Mouse (Mus musculus): ENCODE data around the gene Myl7. TPM values are rescaled to one million over a fixed set of nuclear protein-coding genes. Genes with fewer than 3 reads are reported as not detected.

Myl7 gene
- polyA plus RNA-seq, 1 experiment from 2014 or later = not detected

DNA sequence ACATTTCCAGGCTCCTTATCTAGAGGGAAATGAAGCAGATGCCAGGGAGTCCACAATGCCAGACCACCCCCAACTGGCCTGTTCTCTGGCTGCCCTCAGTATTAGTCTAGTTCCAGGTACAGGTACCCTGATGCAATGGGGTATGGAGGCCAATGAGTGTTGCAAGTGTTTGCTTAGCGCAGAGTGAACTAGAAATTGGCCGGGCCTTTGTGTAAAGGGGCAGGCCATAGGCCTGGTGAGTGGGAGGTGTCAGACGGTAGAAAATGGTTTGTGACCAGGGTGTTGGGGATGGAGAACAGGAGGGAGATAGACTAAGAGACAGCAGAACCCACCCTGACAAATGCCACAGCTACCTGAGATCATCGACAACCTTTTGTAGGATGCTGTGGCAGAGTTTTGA, 21.0 kb upstream of the Myl7 start:
- Histone ChIP-seq H3K4me2 (replicated peaks) (no peak overlapping the region), H3K9ac (no peak overlapping the region), H3K9me3 (ENCODE audit: control insufficient read depth, low read length) (no peaks in the 10 kb centered on the region), H3K4me1 (replicated peaks; ENCODE audit: control insufficient read depth, insufficient read depth, low read length) (no peaks in the 10 kb centered on the region), H3K36me3 (replicated peaks; ENCODE audit: control insufficient read depth, insufficient read depth) (no peaks in the 10 kb centered on the region), H3K27ac (no peak overlapping the region), H3K4me3 (replicated peaks; ENCODE audit: low read length) (no peak overlapping the region), H3K27me3 (ENCODE audit: control insufficient read depth, insufficient read depth, low read length) (no peaks in the 10 kb centered on the region)
- WGBS = 95% methylated on average over 4 of the region's 4 CpGs
- no peak for DNase-seq (ENCODE audit: low spot score)
- ATAC-seq (ENCODE audit: low FRiP score) = no peak

DNA sequence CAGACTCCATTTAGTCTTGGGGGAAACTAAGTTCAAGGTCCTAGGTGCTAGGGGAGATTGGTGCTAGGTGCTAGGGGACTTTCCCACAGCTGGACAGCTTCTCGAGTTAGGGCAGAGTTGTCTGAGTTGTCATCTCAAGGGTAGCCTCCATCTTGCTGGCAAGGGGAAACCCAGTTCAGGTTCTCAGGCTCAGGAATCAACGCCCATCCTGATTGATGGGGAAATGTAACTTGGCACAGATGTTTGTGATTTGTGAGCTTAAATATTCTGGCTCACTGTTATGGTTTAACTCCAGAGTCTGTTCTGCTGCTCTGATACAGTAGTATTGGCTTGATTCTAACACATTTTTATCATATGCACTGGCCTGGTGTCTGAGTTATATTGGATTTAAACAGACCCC, 19.5 kb upstream of the Myl7 start:
- H3K27ac ChIP-seq = no peak overlapping the region
- no peaks in the 10 kb centered on the region for H3K36me3 ChIP-seq (replicated peaks; ENCODE audit: control insufficient read depth, insufficient read depth)
- H3K9ac ChIP-seq = no peak overlapping the region
- no peak for DNase-seq (ENCODE audit: low spot score)
- H3K4me3 ChIP-seq (replicated peaks; ENCODE audit: low read length) = no peak overlapping the region
- 89% methylated on average over 2 of the region's 2 CpGs for WGBS
- no peaks in the 10 kb centered on the region for H3K27me3 ChIP-seq (ENCODE audit: control insufficient read depth, insufficient read depth, low read length)
- no peaks in the 10 kb centered on the region for H3K9me3 ChIP-seq (ENCODE audit: control insufficient read depth, low read length)
- no peaks in the 10 kb centered on the region for H3K4me1 ChIP-seq (replicated peaks; ENCODE audit: control insufficient read depth, insufficient read depth, low read length)
- no peak for ATAC-seq (ENCODE audit: low FRiP score)
- H3K4me2 ChIP-seq (replicated peaks) = no peak overlapping the region

DNA sequence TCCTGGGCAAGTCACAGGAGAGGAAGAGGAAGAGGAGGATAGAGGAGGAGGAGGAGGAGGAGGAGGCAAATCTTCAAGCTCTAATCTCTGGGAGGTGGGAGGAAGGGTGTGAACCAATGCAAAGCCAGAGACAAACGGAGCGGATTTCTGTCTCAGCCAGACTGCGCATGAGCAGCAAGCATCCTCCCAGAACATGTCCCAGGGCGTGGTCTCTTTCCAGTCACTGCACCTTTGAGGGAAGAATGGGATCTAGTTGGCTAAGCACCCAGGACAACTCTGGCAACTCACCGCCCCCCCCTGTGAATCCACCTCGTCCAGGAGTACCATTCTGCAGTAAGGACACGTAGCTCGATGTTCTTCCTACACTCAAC, 17.6 kb upstream of the Myl7 start:
- no peak overlapping the region for H3K4me2 ChIP-seq (replicated peaks)
- DNase-seq (ENCODE audit: low spot score) = no peak
- H3K36me3 ChIP-seq (replicated peaks; ENCODE audit: control insufficient read depth, insufficient read depth) = no peaks in the 10 kb centered on the region
- H3K4me3 ChIP-seq (replicated peaks; ENCODE audit: low read length) = no peak overlapping the region
- no peak overlapping the region for H3K27ac ChIP-seq
- WGBS = 74% methylated on average over 8 of the region's 8 CpGs
- no peak for ATAC-seq (ENCODE audit: low FRiP score)
- H3K4me1 ChIP-seq (replicated peaks; ENCODE audit: control insufficient read depth, insufficient read depth, low read length) = no peaks in the 10 kb centered on the region
- no peaks in the 10 kb centered on the region for H3K9me3 ChIP-seq (ENCODE audit: control insufficient read depth, low read length)
- H3K9ac ChIP-seq = no peak overlapping the region
- no peaks in the 10 kb centered on the region for H3K27me3 ChIP-seq (ENCODE audit: control insufficient read depth, insufficient read depth, low read length)

DNA sequence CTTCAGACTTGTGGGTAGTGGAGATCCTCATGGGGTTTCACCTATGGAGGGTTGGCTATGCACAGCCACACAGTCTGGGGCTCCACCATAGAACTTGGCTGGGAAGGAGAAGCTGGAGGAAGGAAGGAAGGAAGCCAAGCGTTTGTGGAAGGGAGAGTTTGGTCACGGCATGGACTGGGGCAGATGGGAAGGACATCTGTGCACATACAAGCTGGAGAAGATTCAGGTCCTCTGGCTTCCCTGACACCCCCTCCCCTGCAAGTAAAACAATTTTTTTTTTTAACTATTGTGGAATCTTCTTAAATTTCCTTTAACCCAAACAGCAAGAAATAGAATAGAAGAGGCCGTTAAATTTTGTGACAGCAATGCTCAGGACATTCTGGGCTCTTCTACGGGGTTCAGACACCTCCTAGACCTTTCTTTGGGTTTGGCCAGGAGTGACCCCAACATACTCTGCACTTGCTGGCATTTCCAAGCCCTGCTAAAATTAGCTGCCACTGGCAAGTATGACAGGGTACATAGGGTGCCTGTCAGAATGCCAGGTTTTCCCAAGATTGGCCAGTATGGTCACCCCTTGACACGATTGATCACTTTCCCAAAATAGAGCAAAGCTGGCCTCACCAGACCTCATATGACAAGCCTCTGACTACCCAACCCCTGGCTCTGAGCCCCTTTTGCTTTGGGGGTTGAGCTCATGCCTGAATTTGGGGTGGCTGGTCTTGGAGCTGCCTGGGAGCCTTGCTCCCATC, 17.0 kb upstream of the Myl7 start:
- WGBS = 85% methylated on average over 5 of the region's 5 CpGs
- H3K4me3 ChIP-seq (replicated peaks; ENCODE audit: low read length) = no peak overlapping the region
- ATAC-seq (ENCODE audit: low FRiP score) (no peak), DNase-seq (ENCODE audit: low spot score) (no peak)
- H3K4me2 ChIP-seq (replicated peaks) = no peak overlapping the region
- no peaks in the 10 kb centered on the region for H3K36me3 ChIP-seq (replicated peaks; ENCODE audit: control insufficient read depth, insufficient read depth)
- no peak overlapping the region for H3K9ac ChIP-seq
- no peaks in the 10 kb centered on the region for H3K9me3 ChIP-seq (ENCODE audit: control insufficient read depth, low read length)
- no peak overlapping the region for H3K27ac ChIP-seq
- H3K27me3 ChIP-seq (ENCODE audit: control insufficient read depth, insufficient read depth, low read length) = no peaks in the 10 kb centered on the region
- H3K4me1 ChIP-seq (replicated peaks; ENCODE audit: control insufficient read depth, insufficient read depth, low read length) = no peaks in the 10 kb centered on the region

DNA sequence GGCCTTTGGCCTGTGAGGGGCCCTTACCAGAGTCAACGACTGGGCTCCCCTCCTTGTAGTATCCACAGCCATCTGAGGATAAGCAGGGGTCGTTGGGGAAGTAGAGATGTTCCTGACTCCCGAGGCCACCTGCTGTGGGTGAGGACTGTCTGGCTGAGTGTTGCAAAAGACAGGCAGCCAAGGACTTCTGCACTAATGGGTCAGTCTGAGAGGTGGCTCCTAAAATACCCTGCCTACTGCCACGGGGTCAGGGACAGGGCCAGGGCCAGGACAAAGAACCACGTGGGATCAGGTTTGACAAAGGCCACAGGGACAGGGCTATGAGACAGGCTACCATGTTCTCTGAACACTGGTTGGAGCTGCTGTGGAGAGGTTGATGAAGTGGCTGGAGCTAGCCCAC, 16.4 kb upstream of the Myl7 start:
- Histone ChIP-seq H3K27me3 (ENCODE audit: control insufficient read depth, insufficient read depth, low read length) (no peaks in the 10 kb centered on the region), H3K4me3 (replicated peaks; ENCODE audit: low read length) (no peak overlapping the region), H3K27ac (no peak overlapping the region), H3K9me3 (ENCODE audit: control insufficient read depth, low read length) (no peaks in the 10 kb centered on the region), H3K4me1 (replicated peaks; ENCODE audit: control insufficient read depth, insufficient read depth, low read length) (no peaks in the 10 kb centered on the region), H3K36me3 (replicated peaks; ENCODE audit: control insufficient read depth, insufficient read depth) (no peaks in the 10 kb centered on the region), H3K4me2 (replicated peaks) (no peak overlapping the region), H3K9ac (no peak overlapping the region)
- ATAC-seq (ENCODE audit: low FRiP score) (no peak), DNase-seq (ENCODE audit: low spot score) (no peak)
- 78% methylated on average over 5 of the region's 5 CpGs for WGBS

DNA sequence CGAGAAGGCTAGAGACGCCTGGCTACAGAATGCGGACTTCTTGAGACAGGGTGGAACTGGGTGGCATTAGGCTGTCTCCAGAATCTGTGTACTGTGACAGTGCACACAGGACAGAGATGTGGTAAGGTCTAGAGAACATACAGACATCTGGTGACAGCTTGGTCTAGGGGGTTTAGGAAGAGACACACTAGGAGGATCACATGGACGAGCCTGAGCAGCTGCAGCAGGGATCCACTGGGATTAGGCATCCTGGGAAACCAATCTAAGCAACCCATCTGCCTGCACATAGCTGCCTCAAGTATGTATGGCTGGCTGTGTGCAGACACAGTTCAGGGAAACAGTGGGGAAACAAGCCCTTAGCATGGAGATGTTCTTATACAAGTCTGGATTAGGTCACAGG, 15.4 kb upstream of the Myl7 start:
- Histone ChIP-seq H3K36me3 (replicated peaks; ENCODE audit: control insufficient read depth, insufficient read depth) (no peaks in the 10 kb centered on the region), H3K27ac (no peak overlapping the region), H3K9me3 (ENCODE audit: control insufficient read depth, low read length) (no peaks in the 10 kb centered on the region), H3K9ac (no peak overlapping the region), H3K4me2 (replicated peaks) (no peak overlapping the region), H3K4me3 (replicated peaks; ENCODE audit: low read length) (no peak overlapping the region), H3K4me1 (replicated peaks; ENCODE audit: control insufficient read depth, insufficient read depth, low read length) (no peaks in the 10 kb centered on the region), H3K27me3 (ENCODE audit: control insufficient read depth, insufficient read depth, low read length) (no peaks in the 10 kb centered on the region)
- DNase-seq (ENCODE audit: low spot score) = no peak
- WGBS = 81% methylated on average over 4 of the region's 4 CpGs
- no peak for ATAC-seq (ENCODE audit: low FRiP score)

DNA sequence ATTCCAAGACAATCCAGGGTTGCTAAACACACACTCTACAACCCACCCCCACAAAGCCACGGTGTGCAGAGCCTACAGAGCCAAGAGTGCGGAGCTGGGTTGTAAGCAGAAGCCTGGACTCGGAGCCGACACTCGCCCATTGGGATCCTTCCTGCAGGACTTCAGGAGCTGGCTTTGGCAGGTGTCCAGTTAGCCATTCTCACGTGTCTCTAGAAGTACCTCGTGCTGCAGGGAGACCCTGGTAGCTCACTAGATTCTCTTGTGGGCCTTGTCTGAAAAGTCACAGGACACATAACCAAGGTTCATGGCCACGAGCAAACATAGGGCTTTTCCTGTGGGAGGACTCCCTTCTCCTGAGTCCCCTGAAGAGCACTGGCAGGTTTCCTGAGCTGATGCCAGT, 14.7 kb upstream of the Myl7 start:
- H3K9me3 ChIP-seq (ENCODE audit: control insufficient read depth, low read length) = no peaks in the 10 kb centered on the region
- ATAC-seq (ENCODE audit: low FRiP score) (no peak), DNase-seq (ENCODE audit: low spot score) (no peak)
- no peak overlapping the region for H3K4me2 ChIP-seq (replicated peaks)
- H3K4me1 ChIP-seq (replicated peaks; ENCODE audit: control insufficient read depth, insufficient read depth, low read length) = no peaks in the 10 kb centered on the region
- no peaks in the 10 kb centered on the region for H3K36me3 ChIP-seq (replicated peaks; ENCODE audit: control insufficient read depth, insufficient read depth)
- no peak overlapping the region for H3K27ac ChIP-seq
- H3K9ac ChIP-seq = no peak overlapping the region
- H3K27me3 ChIP-seq (ENCODE audit: control insufficient read depth, insufficient read depth, low read length) = no peaks in the 10 kb centered on the region
- H3K4me3 ChIP-seq (replicated peaks; ENCODE audit: low read length) = no peak overlapping the region
- 71% methylated on average over 8 of the region's 8 CpGs for WGBS

DNA sequence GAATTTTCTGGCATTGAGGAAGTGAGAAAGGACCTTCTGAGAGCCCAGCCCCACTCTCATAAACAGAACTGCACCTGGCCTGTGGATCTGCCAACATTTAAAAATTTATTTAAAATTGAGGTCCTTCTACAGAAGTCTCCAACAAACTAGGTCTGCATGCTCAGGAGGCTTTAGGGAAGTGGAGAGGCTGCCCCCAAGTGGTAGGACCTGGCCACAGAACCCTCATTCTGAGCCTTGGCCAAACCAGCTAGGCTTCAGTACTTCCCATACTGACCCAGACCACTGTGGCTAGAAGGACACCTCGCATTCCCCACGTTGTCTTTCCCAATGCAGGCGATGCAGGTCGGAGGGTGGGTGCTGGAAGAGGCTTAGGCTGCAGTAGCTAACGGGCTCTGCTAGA, 14.1 kb upstream of the Myl7 start:
- H3K4me2 ChIP-seq (replicated peaks) = no peak overlapping the region
- H3K9ac ChIP-seq = no peak overlapping the region
- 30% methylated on average over 5 of the region's 5 CpGs for WGBS
- H3K9me3 ChIP-seq (ENCODE audit: control insufficient read depth, low read length) = no peaks in the 10 kb centered on the region
- no peak overlapping the region for H3K4me3 ChIP-seq (replicated peaks; ENCODE audit: low read length)
- no peaks in the 10 kb centered on the region for H3K4me1 ChIP-seq (replicated peaks; ENCODE audit: control insufficient read depth, insufficient read depth, low read length)
- no peak for ATAC-seq (ENCODE audit: low FRiP score)
- no peaks in the 10 kb centered on the region for H3K36me3 ChIP-seq (replicated peaks; ENCODE audit: control insufficient read depth, insufficient read depth)
- peak; percentile 66 for DNase-seq (ENCODE audit: low spot score)
- no peak overlapping the region for H3K27ac ChIP-seq
- no peaks in the 10 kb centered on the region for H3K27me3 ChIP-seq (ENCODE audit: control insufficient read depth, insufficient read depth, low read length)

DNA sequence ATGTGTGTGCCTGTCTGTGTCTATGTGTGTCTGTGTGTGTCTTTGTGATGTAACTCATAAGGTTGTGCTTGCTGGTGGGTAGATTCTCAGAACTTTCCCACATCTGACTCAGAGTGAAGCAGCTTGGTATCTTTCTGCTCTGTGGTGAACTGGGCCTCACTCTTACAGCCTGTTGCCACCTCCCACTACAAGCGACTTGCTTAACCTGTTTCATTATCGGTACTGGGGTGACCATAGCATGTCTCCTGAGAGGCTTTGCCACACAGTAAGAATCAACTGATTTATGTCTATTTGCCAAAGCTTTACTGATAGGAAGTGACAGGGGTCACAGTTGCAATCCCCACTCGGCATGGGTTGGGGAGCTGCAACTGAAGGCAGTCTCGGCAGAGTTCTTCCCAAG, 10.1 kb upstream of the Myl7 start:
- DNase-seq (ENCODE audit: low spot score) = no peak
- H3K4me1 ChIP-seq (replicated peaks; ENCODE audit: control insufficient read depth, insufficient read depth, low read length) = no peaks in the 10 kb centered on the region
- no peak overlapping the region for H3K27ac ChIP-seq
- H3K4me2 ChIP-seq (replicated peaks) = no peak overlapping the region
- H3K4me3 ChIP-seq (replicated peaks; ENCODE audit: low read length) = no peak overlapping the region
- no peaks in the 10 kb centered on the region for H3K36me3 ChIP-seq (replicated peaks; ENCODE audit: control insufficient read depth, insufficient read depth)
- WGBS = 91% methylated on average over 4 of the region's 4 CpGs
- no peaks in the 10 kb centered on the region for H3K27me3 ChIP-seq (ENCODE audit: control insufficient read depth, insufficient read depth, low read length)
- no peak for ATAC-seq (ENCODE audit: low FRiP score)
- H3K9ac ChIP-seq = no peak overlapping the region
- H3K9me3 ChIP-seq (ENCODE audit: control insufficient read depth, low read length) = no peaks in the 10 kb centered on the region

DNA sequence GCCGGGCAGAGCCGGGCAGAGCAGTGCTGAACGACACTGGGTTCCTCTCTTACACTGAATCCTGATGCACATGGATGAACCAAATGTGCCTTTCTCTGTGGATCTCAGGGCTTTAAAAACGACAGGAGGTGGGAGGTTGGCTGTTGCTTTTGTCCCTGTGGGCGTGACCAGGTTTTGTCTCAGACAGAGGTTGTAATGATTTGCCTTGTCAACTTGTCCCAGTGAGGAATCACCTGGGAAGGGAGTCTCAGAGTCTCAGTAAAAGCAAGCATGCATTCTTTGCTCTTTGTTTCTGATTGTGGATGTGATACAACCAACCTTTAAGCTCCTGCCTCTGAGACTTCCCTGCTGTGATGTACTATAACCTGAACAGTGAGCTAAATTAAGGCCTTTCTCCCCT, 8.5 kb upstream of the Myl7 start:
- H3K9ac ChIP-seq = no peak overlapping the region
- WGBS = 30% methylated on average over 5 of the region's 5 CpGs

More for the DNA sequence above, 8.5 kb upstream of the Myl7 start:
- H3K4me1 ChIP-seq (replicated peaks; ENCODE audit: control insufficient read depth, insufficient read depth, low read length) = peaks cover 7% of the 10 kb centered on the region
- no peaks in the 10 kb centered on the region for H3K36me3 ChIP-seq (replicated peaks; ENCODE audit: control insufficient read depth, insufficient read depth)
- ATAC-seq (ENCODE audit: low FRiP score) = no peak
- no peak for DNase-seq (ENCODE audit: low spot score)
- H3K27ac ChIP-seq = no peak overlapping the region
- no peak overlapping the region for H3K4me3 ChIP-seq (replicated peaks; ENCODE audit: low read length)
- H3K9me3 ChIP-seq (ENCODE audit: control insufficient read depth, low read length) = no peaks in the 10 kb centered on the region
- no peaks in the 10 kb centered on the region for H3K27me3 ChIP-seq (ENCODE audit: control insufficient read depth, insufficient read depth, low read length)
- H3K4me2 ChIP-seq (replicated peaks) = no peak overlapping the region

Measured in hindbrain, embryonic 14.5 days (tissue).